Mouse (Mus musculus): ENCODE results near the gene Cyth1.
A peak's percentile ranks its signal among the peaks of the same experiment; 100 is the strongest.

Cyth1 gene

DNA sequence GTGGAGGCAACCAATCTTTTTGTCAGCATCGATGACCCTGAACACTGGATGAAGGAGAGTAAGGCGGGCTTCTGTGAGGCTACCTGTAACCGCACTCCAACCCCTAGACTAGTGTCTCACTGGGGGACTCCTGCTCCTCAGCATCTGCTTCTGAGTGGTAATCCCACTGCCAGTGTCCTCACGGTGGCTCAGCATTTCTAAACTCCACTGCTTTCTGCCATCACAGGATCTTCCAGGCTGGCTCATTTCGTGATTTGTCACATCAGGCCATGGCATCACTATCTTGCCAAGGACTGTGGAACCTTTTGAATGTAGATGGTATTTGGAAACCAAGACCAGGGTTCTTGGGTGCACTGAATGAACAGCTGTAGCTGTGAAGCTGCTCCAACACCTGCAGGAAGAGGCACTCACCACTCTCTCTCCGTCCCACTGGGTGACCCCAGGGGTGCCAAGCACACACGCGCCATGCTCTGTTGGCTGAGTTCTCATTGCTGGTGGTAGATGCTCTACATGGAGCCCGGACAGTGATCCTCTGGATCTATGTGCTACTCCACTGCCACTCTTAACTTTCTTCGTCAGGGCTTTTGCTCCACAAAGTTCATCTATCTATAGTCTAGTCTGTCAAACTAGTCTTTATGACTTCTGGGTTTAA is 24.9 kb downstream of the Cyth1 start:
- DNase-seq (ENCODE audit: low spot score in 2 of 2): no peak

DNA sequence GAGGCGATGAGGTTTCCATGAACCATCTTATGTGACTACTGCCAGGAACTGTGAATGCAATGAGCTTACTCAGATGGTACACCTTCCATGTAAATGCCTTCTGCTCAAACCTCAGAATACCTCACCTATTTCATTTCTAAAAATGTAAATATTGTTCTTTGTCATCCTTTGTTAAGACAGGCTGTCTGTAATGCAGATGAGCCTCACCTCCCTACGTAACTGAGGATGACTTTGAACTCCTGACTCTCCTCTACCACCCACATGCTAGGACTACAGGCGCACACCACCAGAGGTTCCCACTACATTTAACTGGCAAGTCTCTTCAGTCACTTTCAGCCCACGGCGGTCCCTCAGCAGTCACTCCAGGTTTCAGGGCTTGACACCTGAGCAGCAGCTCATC is 25.5 kb downstream of the Cyth1 start:
- DNase-seq (ENCODE audit: low spot score in 2 of 2): no peak

DNA sequence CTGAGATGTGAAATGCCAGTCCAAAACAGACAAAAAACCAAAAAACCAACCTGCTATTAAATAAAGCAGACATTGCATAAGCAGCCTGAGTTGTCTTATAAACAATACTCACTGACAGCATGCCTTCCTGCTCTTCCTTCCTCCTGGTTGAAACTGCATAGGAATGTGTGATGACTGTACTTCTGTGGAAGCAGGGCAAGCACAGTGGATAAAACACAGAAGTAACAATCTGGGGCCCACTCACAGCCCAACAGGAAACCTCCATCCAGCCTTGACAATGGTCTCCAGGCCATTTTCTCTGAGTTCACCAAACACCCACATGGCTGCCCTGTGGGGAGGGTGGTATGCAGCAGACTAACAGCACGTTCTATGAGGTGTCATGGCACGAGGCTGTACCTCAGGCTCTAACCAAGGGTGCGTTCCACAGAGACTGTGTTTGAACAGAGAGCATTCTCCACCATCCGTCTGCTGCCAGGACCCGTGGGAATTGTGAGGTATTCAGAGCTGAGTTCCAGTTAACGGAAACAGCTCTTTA is 26.0 kb downstream of the Cyth1 start:
- no peak for DNase-seq (ENCODE audit: low spot score in 2 of 2)

DNA sequence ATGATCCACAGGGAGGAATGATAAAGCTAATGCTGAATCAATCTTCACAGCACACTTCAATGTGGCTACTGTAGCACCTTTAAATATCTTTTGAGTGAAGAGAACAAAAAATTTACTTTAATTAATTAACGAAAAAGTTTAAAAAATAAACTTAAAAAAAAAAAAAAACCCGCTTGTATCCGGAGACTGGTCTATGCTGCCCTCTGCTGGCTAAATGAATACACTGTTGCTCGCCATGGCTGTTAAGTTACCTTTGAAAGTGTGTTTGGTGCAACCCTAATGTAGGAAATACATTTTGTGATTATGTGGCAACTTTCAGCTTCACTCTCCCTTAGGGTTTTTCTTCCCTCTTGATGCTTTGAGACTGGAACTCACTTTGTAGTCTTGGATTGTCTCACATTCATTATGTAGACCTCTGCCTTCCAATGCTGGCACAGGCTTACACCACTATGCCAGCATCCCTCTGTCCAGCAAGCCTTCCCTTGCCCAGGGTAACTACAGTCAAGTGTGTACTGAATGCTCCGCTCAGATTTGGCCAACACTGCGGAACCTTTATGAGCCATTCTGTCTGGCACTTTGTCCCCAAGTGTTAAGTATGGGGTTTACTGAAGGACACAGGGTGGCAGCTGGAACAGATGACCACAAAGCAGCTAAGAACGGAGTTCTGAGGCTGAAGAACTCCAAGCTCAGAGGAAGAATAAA is 27.7 kb downstream of the Cyth1 start:
- peak in 1 of 2 experiments; percentile 67 for DNase-seq (ENCODE audit: low spot score in 2 of 2)

DNA sequence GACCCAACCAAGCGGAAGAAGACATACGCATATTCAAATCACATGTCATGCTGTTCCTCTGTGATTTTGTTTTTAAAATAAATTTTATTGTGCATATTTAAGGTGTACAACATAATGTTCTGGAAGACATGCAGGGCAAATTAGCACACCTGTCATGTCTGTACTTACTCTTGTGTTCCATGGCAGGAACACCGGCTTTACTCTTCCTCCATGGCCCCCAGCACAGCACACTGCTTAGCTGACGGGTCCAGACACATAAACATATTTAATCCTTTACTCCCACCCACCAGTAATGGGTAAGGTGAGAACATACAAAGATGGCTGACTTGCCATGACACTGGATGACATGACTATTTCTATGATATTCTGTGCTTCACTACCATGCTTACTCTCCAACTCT is 29.3 kb downstream of the Cyth1 start:
- DNase-seq (ENCODE audit: low spot score in 2 of 2): no peak

DNA sequence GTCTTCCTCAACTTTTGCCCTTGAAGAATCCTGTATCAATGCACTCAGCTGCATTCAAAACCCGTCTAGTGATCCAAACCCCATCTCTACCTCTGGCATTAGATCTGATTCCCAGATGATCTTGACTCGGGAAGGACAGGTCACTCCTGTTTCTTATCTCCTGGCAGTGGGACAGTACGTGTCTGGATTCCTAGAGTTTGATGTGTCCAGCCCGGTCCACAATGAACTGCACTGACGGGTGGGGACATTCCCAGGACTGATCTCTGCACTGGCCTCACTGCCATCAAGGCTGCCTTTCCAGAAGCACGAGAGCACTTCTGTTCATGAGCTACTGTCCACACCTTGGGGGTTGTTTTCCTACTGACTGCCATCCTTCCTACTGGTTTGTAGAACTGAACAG is 31.9 kb downstream of the Cyth1 start:
- peak in 1 of 2 experiments; percentile 39 for DNase-seq (ENCODE audit: low spot score in 2 of 2)

DNA sequence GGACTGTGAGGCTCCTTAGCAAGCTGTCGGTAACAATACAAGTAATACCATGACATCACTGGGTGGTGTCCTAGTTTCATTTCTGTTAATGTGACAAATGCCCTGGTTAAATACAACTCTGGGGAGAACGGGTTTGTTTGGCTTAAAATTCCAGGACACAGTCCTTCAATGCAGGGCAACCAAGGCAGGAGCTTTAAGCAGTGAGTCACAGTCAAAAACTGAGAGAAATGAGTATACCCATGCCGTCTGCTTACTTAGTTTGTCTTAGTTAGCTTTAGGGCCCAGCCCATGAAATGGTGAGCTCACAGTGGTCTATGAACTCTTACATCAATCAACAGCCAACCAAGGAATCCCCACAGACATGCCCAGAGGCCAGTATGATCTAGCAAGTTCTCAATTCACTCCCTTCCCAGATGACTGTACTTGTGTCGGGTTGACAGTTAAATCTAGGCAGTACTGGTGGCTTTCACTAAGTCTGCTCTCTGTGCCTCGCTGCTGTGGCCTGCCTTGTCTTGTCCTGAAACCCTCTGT is 32.4 kb downstream of the Cyth1 start:
- DNase-seq (ENCODE audit: low spot score in 2 of 2): peak in 1 of 2 experiments; percentile 39

DNA sequence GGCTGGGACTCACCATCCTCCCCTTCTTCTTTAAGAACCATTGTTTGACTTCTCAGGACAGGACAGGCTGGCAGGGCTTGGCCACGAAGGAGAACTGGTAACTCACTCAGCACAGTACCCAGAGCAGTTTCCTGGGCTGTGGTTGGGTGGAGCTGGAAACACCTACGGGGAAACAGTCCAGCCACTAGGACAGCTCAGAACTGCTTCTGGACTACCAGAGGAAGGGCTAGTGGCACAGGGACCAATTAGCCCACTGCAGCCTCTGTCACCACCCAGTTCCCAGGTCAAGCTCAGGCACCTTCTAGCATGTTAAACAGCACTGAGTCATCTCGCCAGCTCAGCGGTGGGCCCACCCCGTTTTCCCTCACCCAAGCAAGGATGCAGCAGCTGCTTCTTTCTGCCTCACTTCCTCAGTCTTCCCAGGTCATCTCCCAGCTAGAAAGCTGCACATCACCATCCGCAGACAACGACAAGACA is 35.7 kb downstream of the Cyth1 start:
- DNase-seq (ENCODE audit: low spot score in 2 of 2): peak in 1 of 2 experiments; percentile 35

DNA sequence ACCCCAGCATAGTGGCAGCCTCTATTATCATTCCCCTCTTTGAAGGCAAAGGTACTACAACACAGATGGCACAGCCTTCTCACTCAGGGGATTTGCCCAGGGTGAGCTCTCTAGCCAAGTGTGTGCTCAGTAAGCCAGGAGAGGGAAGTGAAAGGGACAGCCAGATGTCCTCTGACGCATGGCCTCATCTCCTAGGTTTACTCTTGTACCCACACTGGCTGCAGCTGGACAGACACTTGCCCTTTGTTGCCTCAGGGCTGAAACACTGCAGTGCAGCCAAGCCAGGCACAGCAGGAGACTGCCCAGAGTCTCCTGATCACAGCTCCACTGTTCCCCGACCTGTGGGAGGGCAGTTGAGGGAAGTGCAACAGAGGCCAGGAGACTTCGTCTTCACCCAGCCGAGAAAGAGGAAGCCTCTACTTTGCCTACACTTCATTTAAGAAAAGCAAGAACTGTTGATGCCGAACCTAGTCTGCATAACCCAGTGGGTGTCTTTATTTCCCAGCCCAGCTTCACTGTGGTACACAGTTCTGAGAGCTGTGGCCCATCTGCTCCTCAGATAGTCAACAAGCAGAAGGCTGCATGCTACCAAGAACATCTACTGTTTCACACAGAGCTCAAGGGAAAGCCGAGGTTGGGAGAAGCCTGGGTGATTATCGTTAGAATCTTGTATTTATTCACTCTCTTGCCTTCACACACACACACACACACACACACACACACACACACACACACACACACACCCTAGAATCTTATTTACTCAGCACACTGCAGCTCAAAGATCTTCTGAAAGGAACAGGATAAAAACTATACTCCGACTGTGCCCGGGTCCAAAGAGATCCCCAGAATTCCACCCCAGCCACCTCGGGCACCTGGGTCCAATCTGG is 36.4 kb downstream of the Cyth1 start:
- peak; percentile 63 to 81 for DNase-seq (ENCODE audit: low spot score in 2 of 2)

DNA sequence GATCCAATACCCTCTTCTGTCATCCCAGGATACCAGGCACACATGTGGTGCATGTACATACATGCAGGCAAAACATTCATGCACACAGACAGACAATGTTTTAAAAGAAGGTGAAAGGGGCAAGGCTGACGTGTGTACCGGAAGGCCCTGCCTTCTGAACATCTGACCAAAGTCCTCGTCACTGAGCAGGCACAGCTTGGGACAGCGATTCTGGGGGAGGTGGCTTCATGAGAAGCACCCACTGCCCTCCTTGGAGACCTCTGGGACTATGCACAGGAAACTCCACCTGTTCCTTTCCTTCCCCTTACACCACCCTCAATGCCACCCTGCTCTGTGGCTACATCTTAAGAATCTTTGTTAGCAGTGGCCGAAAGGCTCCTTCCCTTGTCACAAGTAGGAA is 37.4 kb downstream of the Cyth1 start:
- no peak for DNase-seq (ENCODE audit: low spot score in 2 of 2)

DNA sequence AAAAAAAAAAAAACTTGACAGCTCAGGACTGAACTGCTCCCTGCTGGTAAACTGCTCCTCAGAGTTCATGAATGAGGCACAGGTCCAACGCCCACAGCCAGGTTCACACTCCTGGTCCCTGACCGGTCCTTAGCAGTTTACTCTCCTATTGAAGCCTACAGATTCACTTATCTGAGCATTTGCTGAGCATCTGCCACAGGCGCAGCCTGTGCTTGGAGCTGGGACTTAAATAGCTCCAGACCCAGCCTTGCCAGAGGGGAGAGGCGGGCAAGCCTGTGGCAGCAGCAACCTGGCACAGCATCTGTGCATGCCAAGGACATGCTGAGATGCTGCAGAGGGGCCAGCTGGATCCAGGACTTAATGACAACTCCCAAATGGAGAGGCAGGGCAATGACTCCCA is 38.3 kb downstream of the Cyth1 start:
- DNase-seq (ENCODE audit: low spot score in 2 of 2): no peak

DNA sequence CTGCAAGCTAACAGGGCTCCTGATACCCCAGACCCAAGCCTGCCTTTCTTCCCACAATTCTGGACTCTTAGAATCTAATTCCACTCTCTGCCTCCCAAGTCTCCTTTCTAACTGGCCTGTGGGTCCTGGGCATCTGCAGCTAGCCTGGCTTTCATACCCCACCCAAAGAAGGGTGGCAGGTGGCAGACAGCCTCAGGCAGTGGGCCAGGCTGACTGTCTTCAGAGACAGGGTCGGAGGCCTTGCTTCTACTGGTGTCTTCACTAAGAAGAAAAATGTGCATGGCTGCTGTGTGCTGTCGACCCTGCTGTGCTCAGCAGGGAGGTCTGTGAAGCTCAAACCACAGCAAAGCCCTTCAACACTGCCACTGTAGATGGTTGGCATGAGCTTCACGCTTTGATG is 39.0 kb downstream of the Cyth1 start:
- DNase-seq (ENCODE audit: low spot score in 2 of 2): no peak

DNA sequence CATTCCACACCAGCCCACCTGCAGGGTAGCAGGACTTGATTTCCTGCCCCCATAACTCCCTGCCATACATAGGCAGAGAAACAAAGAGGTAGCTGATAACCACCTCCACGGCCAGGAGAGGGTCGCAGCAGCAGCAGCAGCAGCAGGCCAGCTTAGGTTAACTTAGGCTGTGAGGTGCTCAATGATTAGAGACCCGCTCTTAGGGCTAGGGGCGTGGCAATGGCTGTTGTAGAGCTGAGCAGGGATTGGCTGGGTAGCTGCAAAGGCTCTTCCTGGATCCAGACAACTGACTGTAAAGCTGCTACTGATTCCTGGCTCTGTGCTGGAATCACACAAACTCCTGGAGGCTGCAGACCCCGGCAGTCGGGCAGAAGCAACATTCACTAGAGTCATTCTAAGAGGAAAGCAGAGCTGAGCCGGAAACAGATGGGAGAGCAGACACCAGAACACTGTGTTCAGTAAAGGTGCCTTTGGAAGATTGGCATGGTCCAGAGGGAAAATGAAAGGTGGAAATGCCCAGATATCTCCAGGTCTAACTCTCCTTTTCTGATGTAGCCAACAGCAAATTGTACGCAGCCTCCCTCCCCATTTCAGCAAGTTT is 39.6 kb downstream of the Cyth1 start:
- DNase-seq (ENCODE audit: low spot score in 2 of 2): no peak

DNA sequence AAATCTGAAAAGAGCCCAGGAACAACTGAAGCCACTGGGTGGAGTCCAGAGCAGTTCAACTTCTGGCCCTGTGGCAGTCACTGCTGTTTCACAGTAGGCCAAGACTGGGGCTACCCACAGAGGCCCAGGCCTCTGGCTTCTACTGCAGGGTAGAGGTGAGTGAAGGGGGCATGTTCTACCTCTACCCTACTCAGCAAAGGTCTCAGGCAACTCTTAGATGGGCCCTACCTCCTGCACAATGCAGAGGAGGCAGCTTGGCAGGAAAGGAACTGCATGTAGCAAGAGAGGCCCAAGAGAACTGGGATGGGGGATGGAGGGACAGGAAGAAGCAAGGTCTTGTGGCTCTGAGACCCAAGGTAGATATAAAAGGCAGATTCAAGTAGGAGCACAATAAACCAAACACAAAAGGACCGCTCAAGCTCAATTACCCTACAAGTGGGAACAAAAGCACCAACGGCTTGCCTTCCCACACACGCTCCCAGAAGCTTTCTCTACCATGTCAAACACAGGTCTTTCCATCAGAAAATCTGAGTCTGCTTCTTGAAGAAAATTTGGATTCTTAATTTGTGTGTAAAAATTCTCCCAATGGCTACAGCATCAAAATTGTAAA is 40.9 kb downstream of the Cyth1 start:
- DNase-seq (ENCODE audit: low spot score in 2 of 2): no peak

DNA sequence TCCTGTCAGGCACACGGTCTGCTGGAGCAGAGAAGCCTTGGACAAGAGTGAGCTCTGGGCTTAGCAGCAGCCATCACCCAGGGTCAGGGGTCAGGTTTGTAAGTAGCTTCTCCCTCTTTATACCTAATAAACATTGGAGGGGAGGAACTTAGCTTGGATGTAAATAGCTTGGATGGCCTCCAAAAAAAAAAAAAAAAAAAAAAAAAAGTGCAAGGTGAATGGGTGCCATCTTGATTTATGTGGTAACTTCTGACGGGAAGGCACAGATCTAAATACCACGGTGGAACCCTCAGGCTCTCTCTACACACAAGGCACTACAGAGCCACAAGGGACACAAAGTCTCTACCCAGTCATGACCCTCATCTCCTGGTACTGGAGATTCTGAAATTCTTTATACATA is 42.1 kb downstream of the Cyth1 start:
- DNase-seq (ENCODE audit: low spot score in 2 of 2): no peak

DNA sequence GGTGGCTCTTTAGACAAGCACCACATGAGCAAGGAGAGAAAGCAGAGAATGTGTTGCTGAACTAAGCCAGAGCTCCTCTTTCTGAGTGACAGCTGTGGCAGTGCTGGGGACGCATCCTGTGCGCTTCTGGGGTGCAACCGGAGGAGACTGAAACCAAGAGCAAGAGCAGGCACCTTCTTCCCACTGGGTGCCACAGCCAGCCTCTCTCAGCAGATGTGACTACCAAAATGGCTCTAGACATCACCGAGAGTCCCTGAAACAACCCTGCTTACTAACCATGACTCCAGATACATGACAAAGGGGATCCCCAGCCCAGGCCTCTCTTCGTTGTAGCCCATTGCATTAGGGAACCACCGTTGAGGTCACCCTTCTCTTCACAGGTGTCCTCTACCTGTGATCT is 44.9 kb downstream of the Cyth1 start:
- DNase-seq (ENCODE audit: low spot score in 2 of 2): no peak

DNA sequence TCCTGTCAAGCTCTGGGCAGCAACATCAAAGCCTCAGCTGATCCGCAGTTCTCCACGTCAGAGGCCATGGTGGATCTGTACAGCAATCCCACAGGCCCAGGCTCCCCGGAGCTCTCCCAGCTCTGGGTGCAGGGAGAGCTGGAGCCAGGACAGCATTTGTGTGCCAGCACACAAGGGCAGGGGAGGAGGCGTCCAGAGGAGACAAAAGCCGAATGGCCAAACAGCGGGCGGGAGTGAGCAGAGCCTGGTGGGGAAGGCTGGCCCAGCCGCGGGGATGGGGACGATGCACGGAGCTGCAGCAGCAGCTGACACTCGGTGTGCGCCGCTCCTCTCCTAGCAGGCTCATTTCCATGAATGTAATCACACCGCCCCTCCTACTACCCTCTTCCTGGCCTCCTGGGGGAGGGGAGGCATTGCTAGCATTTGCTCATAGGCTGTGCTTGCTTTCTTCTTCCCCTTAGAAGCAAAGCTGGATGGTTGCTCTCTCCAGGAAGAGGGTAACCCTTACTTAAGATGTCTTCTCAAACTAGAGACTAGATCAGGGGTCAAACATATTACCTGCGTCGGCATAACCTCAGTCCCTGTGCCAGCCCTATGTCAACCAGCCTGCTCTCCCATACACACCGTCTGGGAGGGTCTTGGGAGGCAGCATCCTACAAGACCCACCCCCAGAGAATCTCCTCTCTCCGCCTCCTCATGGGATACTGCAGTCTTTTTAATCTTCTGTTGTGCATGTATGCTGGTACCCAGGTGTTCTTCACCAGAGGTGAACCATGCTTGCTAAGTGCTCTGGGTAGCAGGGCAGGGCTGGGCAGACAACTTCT is 45.8 kb downstream of the Cyth1 start:
- peak; percentile 63 to 73 for DNase-seq (ENCODE audit: low spot score in 2 of 2)

DNA sequence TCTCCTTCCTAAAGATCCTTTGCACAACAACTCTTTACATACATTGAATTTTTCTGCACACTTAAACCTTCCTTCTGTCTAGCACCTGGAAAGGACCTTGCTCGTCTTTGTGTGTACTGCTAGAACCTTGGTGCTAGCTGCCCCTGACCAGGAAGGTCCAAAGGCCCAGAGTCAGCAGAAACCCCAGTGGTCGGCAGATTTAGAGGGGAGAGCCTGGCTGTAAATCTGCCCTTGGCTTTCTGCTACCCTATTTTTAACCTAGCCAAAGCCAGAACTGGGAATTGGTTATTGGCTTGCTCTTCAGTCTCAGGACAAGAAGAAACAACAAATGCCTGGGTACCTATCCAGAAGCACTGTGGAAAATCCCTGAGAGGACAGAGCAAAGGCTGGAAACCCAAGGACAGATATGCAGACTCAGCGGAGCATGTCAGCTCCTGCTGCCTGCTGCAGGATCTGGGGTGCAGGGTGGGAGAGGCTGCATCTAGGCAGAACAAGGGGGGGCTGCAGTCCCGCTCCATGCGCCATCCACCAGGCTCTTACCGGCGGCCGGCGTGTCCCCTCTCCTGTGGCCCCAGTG is 46.5 kb downstream of the Cyth1 start:
- no peak for DNase-seq (ENCODE audit: low spot score in 2 of 2)

DNA sequence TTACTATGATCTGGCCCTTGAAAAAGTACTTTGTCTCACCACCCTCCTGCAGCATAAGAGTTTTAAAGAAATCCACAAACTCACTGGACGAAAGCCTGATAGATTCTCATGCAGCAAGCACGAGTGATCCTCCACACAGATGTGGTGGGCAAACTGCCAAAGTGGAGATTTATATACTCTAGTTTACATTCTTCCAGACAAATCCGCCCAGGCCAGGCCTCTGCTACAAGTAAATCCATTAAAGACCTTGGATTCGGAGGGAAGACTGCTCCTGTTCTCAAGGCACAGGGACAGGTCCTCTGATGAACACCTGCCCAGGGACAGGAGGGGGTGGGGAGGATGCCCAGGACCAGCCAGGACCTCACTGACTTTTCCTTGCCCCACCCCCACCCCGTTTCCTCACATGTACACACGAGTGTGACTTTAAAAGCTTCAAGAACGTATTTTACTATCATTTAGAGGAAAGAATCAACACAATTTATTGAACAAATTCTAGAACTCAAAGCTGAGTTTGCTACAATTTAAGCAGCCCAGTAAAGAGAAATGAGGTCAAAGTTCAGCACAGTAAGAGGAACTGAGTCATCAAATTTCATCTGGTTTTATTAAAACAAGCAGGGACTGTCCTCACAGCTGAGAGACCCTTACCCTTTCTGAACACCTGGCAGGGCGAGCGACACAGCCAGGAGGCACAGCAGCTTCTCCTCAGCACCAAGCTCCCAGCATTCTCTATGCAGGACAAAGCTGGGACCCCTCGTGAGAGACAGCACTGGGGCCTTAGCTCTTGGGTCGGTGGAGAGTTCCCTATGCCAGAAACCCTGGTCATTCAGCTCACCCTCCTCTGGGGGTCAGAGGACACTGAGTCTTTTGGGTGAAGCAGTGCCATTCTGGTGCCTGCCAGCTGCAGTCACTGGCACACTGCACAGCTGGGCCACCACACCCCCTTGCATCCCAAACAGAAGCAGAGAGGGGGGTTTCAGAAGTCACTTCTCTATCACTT is 47.3 kb downstream of the Cyth1 start:
- DNase-seq (ENCODE audit: low spot score in 2 of 2): no peak
